Mouse (Mus musculus) heart, postnatal 4 days (tissue): ENCODE results near the gene Eif4a3. TPM values are rescaled to one million over a fixed set of nuclear protein-coding genes. Genes with fewer than 3 reads are reported as not detected.

Source experiments
- DNase-seq: peaks from one replicate; pipeline ENCODE4 v3.0.0; 2021
- total RNA-seq, 2 experiments: library from RNA; stranded (reverse); gene quantifications; 2 replicates each; pipeline ENCODE4 v1.2.3; 2021

Gene Eif4a3
- total RNA-seq, 2 experiments from 2014 or later, result 141 to 154 TPM

GRCm38 (mm10) chr11:119239480-119239879 is 60.4 kb downstream of the Eif4a3 start:
- DNase-seq, result no peak

Other genes starting within 250 kb of the Eif4a3 start
- gene Cbx4, start 213.9 kb downstream of the Eif4a3 start, total RNA-seq, result 10 to 100 TPM; 30.5 to 34.9 TPM
- gene Tbc1d16, start 71.6 kb downstream of the Eif4a3 start, total RNA-seq, result 10 to 100 TPM; 60.5 to 63.4 TPM
- 1 to 10 TPM in 1 of 2 experiments, under 1 TPM in 1; 0.27 to 1.4 TPM for gene Ccdc40, start 71.5 kb downstream of the Eif4a3 start, total RNA-seq
- 10 to 100 TPM; 52.1 to 53.2 TPM for gene Gaa, start 32.2 kb downstream of the Eif4a3 start, total RNA-seq
- gene Card14, start 7.7 kb upstream of the Eif4a3 start, total RNA-seq, result under 1 TPM; 0.16 to 0.21 TPM
- 1 to 10 TPM; 7.0 to 7.7 TPM for gene Sgsh, start 55.4 kb upstream of the Eif4a3 start, total RNA-seq
- gene Slc26a11, start 55.5 kb upstream of the Eif4a3 start, total RNA-seq, result 1 to 10 TPM; 3.0 to 3.9 TPM
- 10 to 100 TPM; 17.2 to 19.7 TPM for gene Rnf213, start 93.0 kb upstream of the Eif4a3 start, total RNA-seq
- 10 to 100 TPM; 15.7 to 17.4 TPM for gene Endov, start 191.3 kb upstream of the Eif4a3 start, total RNA-seq
- gene Nptx1, start 247.7 kb upstream of the Eif4a3 start, total RNA-seq, result under 1 TPM; 0.50 to 0.74 TPM